Mouse (Mus musculus) frontal cortex, postnatal 36 days (tissue): ENCODE results near the gene Fam81a.

Experiments used
- DNase-seq, 2 experiments: peaks; one replicate each; pipeline ENCODE4 v3.0.0; 2022; ENCODE audit warnings: low spot score in 2 of 2

The Fam81a gene

DNA sequence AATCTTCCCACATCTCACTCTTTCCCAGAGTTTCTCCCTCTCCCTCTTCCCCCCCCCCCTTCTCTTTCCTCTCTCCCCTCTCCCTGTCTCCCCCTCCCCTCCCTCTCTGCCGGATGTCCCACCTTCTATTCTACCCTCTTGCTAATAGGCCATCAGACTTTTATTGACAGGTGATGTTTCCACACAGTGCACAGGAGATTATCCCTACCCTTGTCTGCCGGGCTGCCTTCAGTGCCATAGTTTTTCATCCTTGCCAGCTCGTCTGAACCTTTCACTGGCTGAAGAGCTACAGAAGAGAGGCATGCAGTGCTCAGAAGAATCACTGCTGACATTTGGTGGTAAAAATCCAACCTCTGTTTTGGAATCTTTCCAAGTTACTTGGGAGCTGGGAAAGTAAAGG is 88.9 kb downstream of the Fam81a start:
- no peak for DNase-seq

DNA sequence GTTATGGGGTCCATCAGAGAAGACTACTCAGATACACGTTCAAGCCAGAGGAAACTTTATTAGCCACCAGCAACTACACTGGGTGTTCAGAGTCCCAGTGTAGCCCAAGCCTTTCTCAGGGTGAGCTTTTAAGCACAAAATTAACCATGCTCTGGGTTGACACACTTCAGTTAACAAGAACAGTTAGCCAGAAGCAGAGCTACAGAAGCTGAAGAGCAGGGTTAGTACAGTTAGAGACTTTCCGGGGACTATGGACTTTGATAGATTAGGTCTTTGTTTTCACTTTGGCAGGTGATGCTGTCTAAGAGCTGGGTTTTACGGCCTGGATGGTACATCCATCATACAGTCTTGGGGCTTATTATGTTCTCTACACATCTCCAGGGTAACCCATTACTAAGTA is 89.6 kb downstream of the Fam81a start:
- DNase-seq, result no peak

DNA sequence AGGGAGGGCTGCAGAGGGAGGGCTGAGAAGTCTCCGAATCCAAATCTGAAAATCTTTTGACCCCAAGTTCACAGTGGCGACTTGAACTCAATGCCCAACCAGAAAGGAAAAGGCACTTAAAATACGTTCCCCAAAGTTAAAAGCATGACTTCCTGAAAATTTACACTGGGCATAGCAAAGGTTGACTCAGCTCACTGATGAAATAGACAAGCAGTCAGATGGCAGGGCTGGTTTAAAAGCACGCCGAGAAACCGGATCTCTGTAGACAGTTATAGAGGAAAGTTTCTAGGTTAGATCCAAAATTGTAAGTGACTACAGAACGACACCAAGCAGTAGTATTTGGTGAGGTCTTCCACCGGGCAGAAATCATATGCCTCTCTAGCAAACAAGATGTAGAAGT is 92.5 kb downstream of the Fam81a start:
- no peak for DNase-seq

GRCm38 (mm10) chr9:70049416-70049783 is 93.0 kb downstream of the Fam81a start:
- no peak for DNase-seq

DNA sequence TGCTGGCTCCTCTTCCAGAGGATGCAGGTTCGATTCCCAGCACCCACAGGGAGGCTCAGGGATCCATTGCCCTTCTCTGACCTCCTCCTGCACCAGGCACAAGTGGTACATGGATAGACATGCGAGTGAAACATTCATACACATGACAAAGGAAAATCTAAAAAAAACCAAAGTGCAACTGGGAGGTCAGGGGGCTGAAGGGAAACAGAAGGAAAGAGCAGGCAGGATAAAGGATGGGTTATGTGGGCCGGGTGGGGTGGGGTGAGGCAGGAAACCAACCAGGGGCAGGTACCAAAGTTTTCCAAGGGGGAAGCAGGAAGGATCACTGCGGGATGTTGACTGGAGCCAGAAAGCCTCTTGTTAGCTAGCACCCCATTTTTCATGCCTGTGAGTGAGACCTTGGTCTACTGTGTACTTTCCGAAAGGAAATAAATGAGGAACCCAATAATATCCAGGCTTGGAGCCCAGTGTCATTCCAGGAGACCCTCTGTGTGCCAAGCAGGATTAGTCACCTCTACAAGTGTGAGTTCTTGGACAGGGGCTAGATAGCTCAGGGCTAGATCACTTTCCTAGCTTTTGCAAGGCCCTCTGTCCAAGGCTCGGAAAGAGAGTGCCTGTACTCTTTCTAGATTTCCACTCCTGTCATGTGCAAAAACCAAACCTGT is 93.5 kb downstream of the Fam81a start:
- no peak for DNase-seq

GRCm38 (mm10) chr9:70048280-70048679 is 94.1 kb downstream of the Fam81a start:
- no peak for DNase-seq

DNA sequence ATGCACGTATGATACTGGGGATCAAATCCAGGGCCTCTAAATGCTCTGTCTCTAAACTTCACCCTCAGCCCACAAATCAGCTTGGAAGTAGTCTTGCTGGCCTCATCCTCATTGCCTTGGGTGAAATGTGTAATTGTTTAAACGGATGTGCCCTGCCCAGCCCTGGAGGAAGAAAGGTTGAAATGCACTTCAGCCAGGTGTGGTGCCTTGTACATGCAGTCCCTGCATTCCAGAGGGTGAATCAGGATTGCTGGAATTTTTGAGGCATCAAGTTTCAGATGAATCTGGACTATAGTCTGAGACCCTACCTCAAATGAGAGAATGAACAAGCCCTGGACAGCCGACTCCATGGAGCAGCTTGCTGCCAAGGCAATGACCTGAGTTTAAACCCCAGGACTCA is 94.5 kb downstream of the Fam81a start:
- no peak for DNase-seq

- no peak for DNase-seq
Measured at GRCm38 (mm10) chr9:70046255-70046654, 96.1 kb downstream of the Fam81a start.

DNA sequence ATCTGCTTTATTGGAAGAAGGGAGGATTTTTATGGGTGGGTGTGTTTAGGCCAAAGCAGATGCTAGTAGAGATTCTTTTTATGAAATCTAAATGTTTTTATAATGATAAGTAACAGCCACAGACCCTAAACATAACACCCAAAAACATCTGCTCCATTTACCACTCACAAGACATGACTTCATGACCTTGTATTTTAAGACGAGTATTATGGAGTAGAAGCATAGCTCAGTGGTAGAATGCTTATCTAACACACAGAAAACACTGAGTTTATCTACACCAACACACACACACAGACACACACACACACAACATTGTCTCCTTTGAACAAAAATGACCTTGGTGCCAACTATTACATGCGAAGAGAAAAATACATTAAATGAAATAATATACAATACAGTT is 97.5 kb downstream of the Fam81a start:
- DNase-seq, result no peak

- DNase-seq, result no peak
Measured at GRCm38 (mm10) chr9:70042935-70043334, 99.4 kb downstream of the Fam81a start.

DNA sequence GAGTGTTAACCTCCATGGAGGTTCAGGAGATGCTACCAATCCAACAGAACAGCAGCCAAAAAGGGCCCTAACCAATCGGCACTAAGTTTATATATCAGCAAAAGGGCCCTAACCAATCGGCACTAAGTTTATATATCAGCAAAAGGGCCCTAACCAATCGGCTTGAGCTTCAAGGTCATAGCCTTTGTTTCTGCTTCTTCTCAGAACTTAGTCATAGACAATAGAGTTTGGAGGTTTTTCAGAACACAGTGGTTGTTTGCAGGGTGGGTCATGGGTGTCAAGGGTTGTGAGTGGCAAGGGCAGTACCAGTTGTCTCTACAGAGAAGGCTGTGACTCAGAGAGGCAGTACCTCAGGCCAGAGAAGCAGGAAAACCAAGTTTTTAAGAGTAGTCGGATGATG is 100.2 kb downstream of the Fam81a start:
- DNase-seq, result no peak

- no peak for DNase-seq
Measured at GRCm38 (mm10) chr9:70040570-70040969, 101.8 kb downstream of the Fam81a start.

- DNase-seq, result no peak
Measured at GRCm38 (mm10) chr9:70039597-70040385, 102.6 kb downstream of the Fam81a start.
